Mouse (Mus musculus) forebrain, embryonic 14.5 days (tissue): ENCODE data around the gene Olfr1431. TPM values are rescaled to one million over a fixed set of nuclear protein-coding genes. Genes with fewer than 3 reads are reported as not detected.
"Not testable (repeated sequence)": the region's sequence is repeated elsewhere in the genome, so short reads cannot be mapped to it uniquely, and the experiment has no call there.

ENCODE experiments used
- ATAC-seq: fragments of 200-750 bp; cut with Nextera tagmentation; 2 replicates; pipeline ENCODE4 v1.8.0; 2017; ENCODE audit warnings: mild to moderate bottlenecking, moderate library complexity
- DNase-seq: peaks from one replicate; pipeline ENCODE4 v3.0.0-alpha.2; 2015; ENCODE audit warnings: low spot score
- H3K27ac ChIP-seq: fragments of 300-500 bp; sonication (generic); 2 replicates; pipeline ENCODE4 v1.5.1; 2014; ENCODE audit warnings: low read depth, mild to moderate bottlenecking, control low read depth, low read length, moderate library complexity
- H3K27me3 ChIP-seq: fragments of 300-500 bp; sonication (generic); replicated peaks from 2 replicates; pipeline ENCODE4 v1.6.1; 2014; ENCODE audit warnings: low read length, control low read depth, mixed read lengths; ENCODE audit not compliant: control insufficient read depth, insufficient read depth
- H3K36me3 ChIP-seq: fragments of 300-500 bp; sonication (generic); 2 replicates; pipeline ENCODE4 v1.6.1; 2014; ENCODE audit warnings: low read length, control low read depth; ENCODE audit not compliant: control insufficient read depth, insufficient read depth
- H3K4me1 ChIP-seq: fragments of 300-500 bp; sonication (generic); 2 replicates; pipeline ENCODE4 v1.6.1; 2014; ENCODE audit warnings: antibody characterized with exemption, low read length, control low read depth; ENCODE audit not compliant: control insufficient read depth, insufficient read depth
- H3K4me2 ChIP-seq: fragments of 300-500 bp; sonication (generic); 2 replicates; pipeline ENCODE4 v1.6.1; 2014; ENCODE audit warnings: mild to moderate bottlenecking, control low read depth, low read length
- H3K4me3 ChIP-seq: fragments of 300-500 bp; sonication (generic); 2 replicates; pipeline ENCODE4 v1.5.1; 2014; ENCODE audit warnings: low read depth, low read length, control low read depth
- H3K9ac ChIP-seq: fragments of 300-500 bp; sonication (generic); 2 replicates; pipeline ENCODE4 v1.6.1; 2014; ENCODE audit warnings: mild to moderate bottlenecking, low read length, control low read depth, moderate library complexity
- H3K9me3 ChIP-seq: fragments of 300-500 bp; sonication (generic); replicated peaks from 2 replicates; pipeline ENCODE4 v1.6.1; 2016; ENCODE audit warnings: low read length, control low read depth, mixed read lengths; ENCODE audit not compliant: control insufficient read depth
- WGBS: fragments of 180-500 bp; shearing (Covaris S2); extraction: QIAGEN DNeasy Blood & Tissue Kit; methylation state at CpG from one replicate; pipeline ENCODE4 v1.1.7; 2014; 5-methylcytosine and 5-hydroxymethylcytosine counted together
- polyA plus RNA-seq: library from polyadenylated mRNA; unstranded; fragments of >200 nt; fragmentation: Nextera tagmentation; extraction: Ambion mirVana; gene quantifications from 2 replicates; pipeline ENCODE4 v1.2.1, GENCODE M21; 2014

The Olfr1431 gene
- not detected in 2 replicates for polyA plus RNA-seq

- H3K4me1 ChIP-seq = no peaks in the 10 kb centered on the region
- ATAC-seq (no peak), DNase-seq (no peak)
- no peak within 1 kb of the TSS for H3K4me2 ChIP-seq
- H3K4me3 ChIP-seq = no peak within 1 kb of the TSS
- WGBS = 73% methylated on average over 1 of the region's 1 CpGs
- no peaks in the 10 kb centered on the region for H3K36me3 ChIP-seq
- H3K27ac ChIP-seq = no peak within 1 kb of the TSS
- H3K27me3 ChIP-seq = no peaks in the 10 kb centered on the region
- H3K9me3 ChIP-seq = no peaks in the 10 kb centered on the region
- no peak within 1 kb of the TSS for H3K9ac ChIP-seq
Measured at GRCm38 (mm10) chr19:12200334-12200733, at the start of gene Olfr1431. Gene Olfr1431 (plus strand): TSS chr19:12200634.

DNA sequence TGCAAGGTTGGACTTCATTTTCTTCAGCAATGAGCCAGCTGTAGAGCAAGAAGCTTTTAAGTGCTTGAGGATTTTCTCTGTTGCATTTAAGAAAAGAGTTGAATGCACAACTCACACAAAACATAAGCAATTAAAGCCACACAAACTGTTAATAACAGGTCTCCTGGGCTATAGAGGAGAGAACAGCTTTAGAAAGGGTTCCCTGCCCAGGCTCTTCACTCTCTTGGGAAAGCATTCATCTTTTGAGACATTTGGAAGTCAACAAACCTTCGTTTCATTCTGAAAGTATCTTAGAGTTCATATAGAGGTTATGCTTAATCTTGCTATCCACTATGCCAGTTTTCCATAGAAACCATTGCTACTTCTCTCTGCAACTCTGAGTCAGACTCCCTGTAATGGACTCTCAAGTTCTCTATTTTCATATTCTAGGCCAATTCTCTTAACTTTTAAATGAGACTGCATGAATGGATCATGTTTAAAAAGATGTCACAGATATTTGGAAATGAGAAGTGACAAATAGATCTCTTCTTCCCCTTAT is 30.3 kb upstream of the Olfr1431 start, which contains the start of gene Olfr1555-ps1:
Olfr1555-ps1 (minus strand) TSS at position 51 of the 538 bp plus-strand sequence.
- H3K4me3 ChIP-seq, DNase-seq, H3K9ac ChIP-seq, H3K9me3 ChIP-seq, H3K36me3 ChIP-seq, H3K4me1 ChIP-seq, H3K4me2 ChIP-seq, H3K27ac ChIP-seq, ATAC-seq, H3K27me3 ChIP-seq: not testable (repeated sequence)
- 33% methylated on average over 1 of the region's 1 CpGs for WGBS

DNA sequence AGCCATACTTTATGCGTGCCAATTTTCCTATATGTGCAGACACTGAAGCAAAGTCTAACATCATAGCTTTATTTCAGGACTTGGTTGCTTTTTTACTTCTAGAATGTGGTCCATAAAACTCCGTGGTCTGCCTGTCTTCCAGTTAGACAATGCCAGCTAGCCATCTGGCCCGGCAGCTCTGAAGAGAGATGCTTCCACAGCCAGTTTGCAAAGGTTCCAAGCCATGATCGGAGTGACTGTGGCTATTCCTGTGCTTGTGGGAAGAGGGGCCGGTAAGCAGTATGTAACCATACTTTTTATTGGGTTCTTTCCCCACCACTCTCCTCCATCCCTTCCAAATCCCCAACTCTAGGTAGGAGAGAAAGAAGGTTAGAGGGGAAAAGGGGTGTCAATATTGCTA is 25.0 kb upstream of the Olfr1431 start:
- H3K36me3 ChIP-seq, H3K4me3 ChIP-seq, H3K27me3 ChIP-seq, H3K4me2 ChIP-seq, H3K9ac ChIP-seq, H3K4me1 ChIP-seq, DNase-seq, H3K27ac ChIP-seq, ATAC-seq, H3K9me3 ChIP-seq: not testable (repeated sequence)
- WGBS = 85% methylated on average over 5 of the region's 5 CpGs

DNA sequence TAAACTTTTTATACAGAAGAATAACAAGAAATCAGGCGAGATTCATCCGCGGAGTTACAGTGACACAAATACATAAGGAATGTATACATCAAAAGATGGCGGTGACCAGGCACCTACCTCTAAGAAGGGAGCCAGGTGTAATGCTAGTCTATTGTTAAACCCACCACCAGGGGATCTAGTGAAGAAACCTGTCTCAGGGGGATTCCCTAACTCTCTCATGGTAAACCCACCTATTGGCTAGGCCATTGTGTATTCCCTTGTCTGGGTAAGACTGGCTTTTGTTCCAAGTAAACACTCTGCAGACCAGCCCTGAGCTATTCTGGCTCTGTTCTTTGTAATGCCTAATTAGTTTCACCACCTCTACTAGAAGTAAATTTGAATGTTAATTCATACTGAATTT is 1.4 kb upstream of the Olfr1431 start:
- H3K27me3 ChIP-seq, H3K4me3 ChIP-seq, H3K9me3 ChIP-seq, H3K9ac ChIP-seq, H3K4me1 ChIP-seq, H3K27ac ChIP-seq, H3K4me2 ChIP-seq, DNase-seq, H3K36me3 ChIP-seq, ATAC-seq: not testable (repeated sequence)
- WGBS = 79% methylated on average over 4 of the region's 4 CpGs

GRCm38 (mm10) chr19:12232496-12232895 is 32.1 kb downstream of the Olfr1431 start, which contains the start of gene Olfr1432:
Gene Olfr1432 (minus strand): TSS chr19:12232596.
- not testable (repeated sequence) for DNase-seq, H3K36me3 ChIP-seq, ATAC-seq

GRCm38 (mm10) chr19:12241559-12241958 is 41.1 kb downstream of the Olfr1431 start, which contains the start of gene Olfr262:
Gene Olfr262 (minus strand): TSS chr19:12241659.
- 83% methylated on average over 1 of the region's 1 CpGs for WGBS
- H3K4me2 ChIP-seq = no peak within 1 kb of the TSS

More at GRCm38 (mm10) chr19:12232496-12232895, 32.1 kb downstream of the Olfr1431 start, which contains the start of gene Olfr1432:
- not testable (repeated sequence) for H3K27me3 ChIP-seq, H3K4me3 ChIP-seq, H3K4me1 ChIP-seq, H3K9ac ChIP-seq, H3K27ac ChIP-seq, H3K9me3 ChIP-seq, H3K4me2 ChIP-seq

DNA sequence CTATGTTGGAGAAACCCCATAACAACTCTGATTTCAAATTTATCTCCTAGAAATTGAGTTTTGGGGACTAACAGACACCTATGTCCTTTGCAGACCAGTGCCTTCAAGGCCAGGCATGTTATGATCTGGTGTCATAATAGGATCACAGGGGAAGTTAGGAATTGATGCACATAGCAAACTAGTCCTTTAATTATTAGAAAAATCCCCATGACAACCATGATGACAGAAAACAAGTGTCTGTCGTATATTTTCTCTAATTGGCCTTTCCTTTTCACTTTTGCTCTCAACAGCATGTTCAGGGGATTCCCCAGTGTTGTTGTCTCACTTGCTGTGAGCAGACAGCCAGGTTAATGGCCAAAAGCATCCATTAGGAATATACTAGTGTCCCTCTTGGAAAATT is 60.3 kb downstream of the Olfr1431 start, which contains the start of gene Olfr235:
Olfr235 (plus strand) TSS at position 301 of the 400 bp plus-strand sequence.
- H3K9me3 ChIP-seq = no peaks in the 10 kb centered on the region
- no peak within 1 kb of the TSS for H3K9ac ChIP-seq

More at GRCm38 (mm10) chr19:12241559-12241958, 41.1 kb downstream of the Olfr1431 start, which contains the start of gene Olfr262:
- Histone ChIP-seq H3K27ac (no peak within 1 kb of the TSS), H3K4me1 (no peaks in the 10 kb centered on the region), H3K9me3 (no peaks in the 10 kb centered on the region), H3K36me3 (no peaks in the 10 kb centered on the region), H3K9ac (no peak within 1 kb of the TSS), H3K27me3 (no peaks in the 10 kb centered on the region), H3K4me3 (no peak within 1 kb of the TSS)
- ATAC-seq (no peak), DNase-seq (no peak)

More for the DNA sequence above, 60.3 kb downstream of the Olfr1431 start, which contains the start of gene Olfr235:
- Histone ChIP-seq H3K4me3 (no peak within 1 kb of the TSS), H3K27me3 (no peaks in the 10 kb centered on the region), H3K4me1 (no peaks in the 10 kb centered on the region), H3K36me3 (no peaks in the 10 kb centered on the region), H3K27ac (no peak within 1 kb of the TSS), H3K4me2 (no peak within 1 kb of the TSS)
- DNase-seq (no peak), ATAC-seq (no peak)
- WGBS = 63% methylated on average over 1 of the region's 1 CpGs

Other genes with a start within 250 kb of the Olfr1431 start
- gene Osbp, start 234.7 kb upstream of the Olfr1431 start, polyA plus RNA-seq = 7.2 and 7.4 TPM in 2 replicates
- not detected in 2 replicates for gene Olfr1423, start 159.3 kb upstream of the Olfr1431 start, polyA plus RNA-seq
- not detected in 2 replicates for gene Olfr1424, start 138.0 kb upstream of the Olfr1431 start, polyA plus RNA-seq
- gene Olfr1425, start 122.9 kb upstream of the Olfr1431 start, polyA plus RNA-seq = not detected in 2 replicates
- not detected in 2 replicates for gene Olfr1426, start 108.6 kb upstream of the Olfr1431 start, polyA plus RNA-seq
- not detected in 2 replicates for gene Olfr1427, start 97.3 kb upstream of the Olfr1431 start, polyA plus RNA-seq
- not detected in 2 replicates for gene Olfr1428, start 84.7 kb upstream of the Olfr1431 start, polyA plus RNA-seq
- gene Olfr76, start 77.4 kb upstream of the Olfr1431 start, polyA plus RNA-seq = not detected in 2 replicates
- gene Olfr1555-ps1, start 30.5 kb upstream of the Olfr1431 start, polyA plus RNA-seq = not detected in 2 replicates
- not detected in 2 replicates for gene Olfr1432, start 32.0 kb downstream of the Olfr1431 start, polyA plus RNA-seq
- not detected in 2 replicates for gene Olfr262, start 41.0 kb downstream of the Olfr1431 start, polyA plus RNA-seq
- gene Olfr235, start 60.4 kb downstream of the Olfr1431 start, polyA plus RNA-seq = not detected in 2 replicates
- not detected in 2 replicates for gene Olfr1434, start 79.2 kb downstream of the Olfr1431 start, polyA plus RNA-seq
- not detected in 2 replicates for gene Olfr1436, start 98.5 kb downstream of the Olfr1431 start, polyA plus RNA-seq
- not detected in 2 replicates for gene Olfr1437, start 124.5 kb downstream of the Olfr1431 start, polyA plus RNA-seq
- not detected in 2 replicates for gene Olfr1438-ps1, start 135.3 kb downstream of the Olfr1431 start, polyA plus RNA-seq
- not detected in 2 replicates for gene Olfr1440, start 186.6 kb downstream of the Olfr1431 start, polyA plus RNA-seq
- gene Olfr1441, start 216.8 kb downstream of the Olfr1431 start, polyA plus RNA-seq = not detected in 2 replicates
- gene Pfpl, start 227.3 kb downstream of the Olfr1431 start, polyA plus RNA-seq = not detected in 2 replicates